Mouse (Mus musculus): ENCODE data around the gene C130026I21Rik.
"Not testable (repeated sequence)": the region's sequence is repeated elsewhere in the genome, so short reads cannot be mapped to it uniquely, and the experiment has no call there.

Gene C130026I21Rik

DNA sequence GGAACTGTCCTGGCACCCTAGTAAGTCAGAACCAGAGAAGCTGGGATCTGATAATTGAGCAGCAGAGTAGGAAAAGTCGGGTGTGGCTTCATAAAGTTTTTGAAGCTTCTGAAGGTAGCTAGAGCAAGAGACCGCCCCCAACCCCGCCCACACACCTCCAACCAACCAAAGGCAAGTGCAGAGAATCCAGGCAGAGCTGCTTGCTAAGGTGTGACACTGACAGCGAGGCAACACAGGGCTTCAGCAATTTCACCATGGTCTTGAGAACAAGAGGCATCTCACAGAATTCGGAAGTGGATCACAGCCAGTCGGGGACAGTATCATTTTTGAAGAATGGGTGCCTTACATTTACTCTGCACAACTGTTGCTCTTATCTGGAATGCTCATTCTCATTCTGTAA, at the start of gene C130026I21Rik:
TSS of gene C130026I21Rik (minus strand) at position 101 of the 400 bp plus-strand sequence.
- not testable (repeated sequence) for DNase-seq (ENCODE audit: low spot score)

DNA sequence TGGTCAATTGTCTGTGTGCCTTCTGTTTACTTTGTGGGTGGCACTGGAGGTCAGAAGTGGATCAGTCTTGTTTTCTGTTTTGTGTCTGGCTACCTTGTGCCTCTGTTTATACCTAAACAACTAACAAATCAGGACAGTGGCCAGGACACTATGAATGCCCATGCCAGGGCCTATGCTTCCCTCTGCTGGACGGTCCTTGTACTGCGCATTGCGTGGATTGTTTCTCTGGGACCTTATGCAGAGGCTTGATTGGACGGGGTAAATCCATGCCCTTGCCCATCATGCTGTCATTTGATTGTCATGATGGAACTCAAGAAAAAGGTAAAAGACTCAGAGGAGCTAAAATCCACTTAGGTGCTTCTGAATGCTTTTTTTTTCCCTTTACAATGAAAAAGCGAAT, 16.7 kb upstream of the C130026I21Rik start:
- DNase-seq (ENCODE audit: low spot score) = not testable (repeated sequence)

DNA sequence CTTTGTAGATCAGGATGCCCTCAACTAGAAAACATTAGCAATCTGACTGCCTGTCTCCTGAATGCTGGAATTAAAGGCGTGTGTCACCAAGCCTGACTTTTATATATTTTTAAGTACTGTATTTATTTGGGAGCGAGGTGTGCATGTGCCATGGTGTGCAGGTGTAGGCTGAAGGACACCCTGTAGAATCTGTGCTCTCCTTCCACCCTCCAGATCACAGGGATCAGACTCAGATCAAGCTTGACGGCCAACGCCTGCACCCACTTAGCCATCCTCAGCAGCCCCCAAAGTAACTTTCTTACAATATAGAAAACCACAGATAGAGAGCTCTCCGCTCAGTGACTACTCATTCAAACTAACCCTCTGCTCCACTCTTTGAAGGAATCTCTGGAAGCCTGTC, 6.1 kb upstream of the C130026I21Rik start:
- DNase-seq (ENCODE audit: low spot score) = not testable (repeated sequence)

GRCm38 (mm10) chr1:85258634-85259033, 11.7 kb downstream of the C130026I21Rik start:
- not testable (repeated sequence) for DNase-seq (ENCODE audit: low spot score)

- not testable (repeated sequence) for DNase-seq (ENCODE audit: low spot score)
Observed at GRCm38 (mm10) chr1:85255217-85255616, 15.1 kb downstream of the C130026I21Rik start.

GRCm38 (mm10) chr1:85251211-85251610, 19.2 kb downstream of the C130026I21Rik start:
- not testable (repeated sequence) for DNase-seq (ENCODE audit: low spot score)

GRCm38 (mm10) chr1:85248985-85249384, 21.4 kb downstream of the C130026I21Rik start:
- DNase-seq (ENCODE audit: low spot score) = not testable (repeated sequence)

GRCm38 (mm10) chr1:85246776-85247460, 23.4 kb downstream of the C130026I21Rik start:
- DNase-seq (ENCODE audit: low spot score) = not testable (repeated sequence)

DNA sequence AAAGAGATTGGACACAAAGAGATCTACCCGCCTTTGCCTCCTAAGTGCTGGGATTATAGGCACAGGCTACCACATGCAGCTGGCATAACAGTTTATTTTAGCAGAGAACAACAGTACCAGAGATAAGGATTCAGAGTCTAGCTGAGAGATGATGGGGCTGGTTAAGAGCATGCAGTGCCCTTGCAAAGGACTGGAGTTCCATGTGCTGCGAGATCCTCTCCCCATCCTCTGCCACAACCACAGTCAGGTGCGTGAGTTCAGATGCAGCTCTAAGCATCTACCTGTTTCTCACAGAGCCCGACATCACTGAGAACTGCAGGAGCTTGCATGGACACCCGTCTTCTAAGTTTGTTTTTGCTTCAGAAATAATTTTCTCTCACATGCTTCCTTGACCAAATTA, 24.1 kb downstream of the C130026I21Rik start:
- DNase-seq (ENCODE audit: low spot score) = not testable (repeated sequence)

GRCm38 (mm10) chr1:85244941-85245340, 25.4 kb downstream of the C130026I21Rik start:
- not testable (repeated sequence) for DNase-seq (ENCODE audit: low spot score)

- DNase-seq (ENCODE audit: low spot score) = not testable (repeated sequence)
Observed at GRCm38 (mm10) chr1:85243023-85243422, 27.3 kb downstream of the C130026I21Rik start.

DNA sequence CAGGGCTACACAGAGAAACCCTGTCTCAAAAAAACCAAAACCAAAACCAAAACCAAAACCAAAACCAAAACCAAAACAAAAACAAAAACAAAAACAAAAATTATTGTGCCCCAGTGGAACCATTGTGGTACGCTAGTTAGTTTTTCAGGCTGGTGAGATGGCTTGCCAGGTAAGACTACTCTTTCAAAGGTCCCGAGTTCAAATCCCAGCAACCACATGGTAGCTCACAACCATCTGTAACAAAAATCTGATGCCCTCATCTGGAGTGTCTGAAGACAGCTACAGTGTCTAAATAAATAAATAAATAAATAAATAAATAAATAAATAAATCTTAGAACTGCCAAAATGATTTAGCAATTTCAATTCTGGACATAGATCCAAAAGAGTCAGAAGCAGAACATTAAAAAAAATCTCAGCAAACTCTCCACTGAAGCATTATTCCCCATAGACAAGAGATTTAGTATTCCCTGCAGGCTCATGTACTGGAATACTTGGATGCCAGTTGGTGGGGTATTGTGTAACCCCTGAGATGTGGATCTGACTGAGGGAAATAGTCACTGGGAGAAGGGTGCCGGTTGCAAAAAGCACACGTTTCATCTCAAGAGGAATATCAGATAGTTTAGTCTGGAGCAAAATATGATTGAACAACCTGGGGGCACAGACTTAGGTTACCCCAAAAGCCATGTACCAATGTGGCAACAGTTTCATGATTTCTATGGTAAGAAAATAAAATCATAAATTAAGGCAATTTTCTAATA, 31.2 kb downstream of the C130026I21Rik start:
- DNase-seq (ENCODE audit: low spot score) = not testable (repeated sequence)

- not testable (repeated sequence) for DNase-seq (ENCODE audit: low spot score)
Observed at GRCm38 (mm10) chr1:85206531-85206930, 63.8 kb downstream of the C130026I21Rik start.

DNA sequence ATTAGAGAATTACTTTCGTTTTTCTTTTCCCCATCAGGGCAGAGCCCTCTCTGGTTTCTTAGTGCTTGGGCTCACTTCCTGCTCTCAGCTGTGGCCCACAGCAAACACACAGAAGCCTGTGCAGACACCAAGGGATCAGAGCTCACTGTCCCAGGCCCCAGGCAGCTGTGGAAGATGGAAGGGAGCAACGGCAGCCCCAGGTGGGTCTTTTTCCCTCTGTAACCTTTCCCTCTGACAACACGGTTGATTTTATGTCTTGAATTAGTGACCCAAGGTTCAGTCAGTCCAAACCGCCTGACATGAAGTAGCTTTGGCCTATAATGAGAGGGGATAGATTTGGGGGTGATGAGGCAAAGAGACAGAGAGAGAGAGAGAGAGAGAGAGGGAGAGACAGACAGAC, 70.8 kb downstream of the C130026I21Rik start:
- not testable (repeated sequence) for DNase-seq (ENCODE audit: low spot score)

GRCm38 (mm10) chr1:85198647-85199350, 71.6 kb downstream of the C130026I21Rik start:
- DNase-seq (ENCODE audit: low spot score) = not testable (repeated sequence)

- not testable (repeated sequence) for DNase-seq (ENCODE audit: low spot score)
Observed at GRCm38 (mm10) chr1:85196732-85197131, 73.6 kb downstream of the C130026I21Rik start.

DNA sequence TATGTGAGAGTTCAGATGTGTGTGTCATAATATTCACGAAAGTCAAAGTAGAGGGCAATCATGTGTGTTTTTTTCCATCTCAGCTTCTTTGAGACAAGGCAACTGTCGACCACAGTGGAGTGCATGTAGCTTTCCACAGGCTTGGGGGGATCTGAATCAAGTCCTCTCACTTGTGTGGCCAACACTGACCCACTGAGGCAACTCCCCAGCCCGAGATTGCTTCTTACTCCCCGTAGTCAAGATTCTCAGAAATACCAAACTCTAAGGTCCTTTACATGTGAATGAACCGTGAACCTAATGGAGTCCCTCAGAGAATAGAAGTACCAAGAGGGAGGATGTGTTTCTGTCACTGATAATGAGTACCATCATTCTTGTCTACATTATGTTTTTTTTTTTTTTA, 76.6 kb downstream of the C130026I21Rik start:
- DNase-seq (ENCODE audit: low spot score) = not testable (repeated sequence)

GRCm38 (mm10) chr1:85181981-85182380, 88.4 kb downstream of the C130026I21Rik start:
- DNase-seq (ENCODE audit: low spot score) = not testable (repeated sequence)

DNA sequence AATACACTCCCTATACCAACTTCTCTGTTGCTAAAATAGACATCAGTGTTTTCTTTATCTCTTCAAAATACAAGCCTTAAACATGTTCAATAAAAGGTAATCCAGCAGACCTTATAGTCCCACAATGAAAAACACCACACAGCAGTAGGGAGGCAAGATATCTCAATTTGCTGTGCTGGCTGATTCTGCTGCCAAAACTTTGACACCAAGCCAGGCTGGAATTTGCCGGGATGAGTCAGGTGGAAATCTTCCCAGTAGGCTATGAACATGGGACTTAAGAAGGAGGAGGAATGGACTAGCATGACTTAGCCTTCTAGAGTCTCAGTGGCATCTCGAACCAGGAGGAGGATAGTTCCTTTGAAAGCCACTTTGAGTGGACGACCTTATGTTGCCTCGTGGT, 91.4 kb downstream of the C130026I21Rik start:
- not testable (repeated sequence) for DNase-seq (ENCODE audit: low spot score)

DNA sequence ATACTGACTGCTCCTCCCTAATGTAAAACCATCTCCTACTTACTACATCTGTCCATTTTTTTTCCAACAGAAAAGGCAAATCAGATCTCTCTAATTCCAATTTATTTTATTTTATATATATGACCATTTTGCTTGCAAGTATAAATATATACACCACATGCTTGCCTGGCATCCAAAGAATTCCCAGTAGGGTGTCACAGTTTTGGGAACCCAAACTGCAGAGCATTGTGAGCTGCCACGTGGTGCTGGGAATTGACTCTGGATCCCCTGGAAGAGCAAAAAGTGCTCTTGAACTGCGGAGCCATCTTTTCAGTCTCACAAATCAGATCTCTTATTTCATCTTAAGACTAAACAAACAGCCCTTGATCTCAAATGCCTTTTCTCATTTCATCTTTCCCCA, 107.5 kb downstream of the C130026I21Rik start:
- not testable (repeated sequence) for DNase-seq (ENCODE audit: low spot score)

DNA sequence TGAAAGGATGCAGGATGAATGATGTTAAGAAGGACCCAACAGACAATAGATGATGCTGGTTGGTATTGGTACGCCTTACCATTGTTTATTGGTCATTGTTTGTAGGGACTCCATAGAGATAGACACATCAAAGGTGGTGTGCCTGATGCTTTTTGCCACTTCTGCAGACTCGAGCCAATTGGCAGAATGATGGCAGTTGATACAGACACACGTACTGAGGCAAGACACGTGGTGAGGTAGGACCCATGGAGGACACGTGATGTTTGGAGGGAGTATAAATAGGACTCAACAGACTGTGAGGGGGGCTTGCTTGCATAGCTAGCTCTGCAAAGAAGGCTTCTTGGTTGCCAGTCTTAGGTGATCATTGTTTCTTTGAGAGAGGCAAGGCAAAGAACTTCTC, 115.2 kb downstream of the C130026I21Rik start:
- DNase-seq (ENCODE audit: low spot score) = not testable (repeated sequence)

- not testable (repeated sequence) for DNase-seq (ENCODE audit: low spot score)
Observed at GRCm38 (mm10) chr1:85133671-85134070, 136.7 kb downstream of the C130026I21Rik start.

Data from T-cell, adult 2 months (primary cell).